Mouse (Mus musculus): ENCODE results near the gene Cald1. TPM values are rescaled to one million over a fixed set of nuclear protein-coding genes. Genes with fewer than 3 reads are reported as not detected.

Gene Cald1
- polyA plus RNA-seq, 1 experiment = 5.0 TPM

- H3K4me1 ChIP-seq (ENCODE audit: control insufficient read depth, insufficient read depth, low read length) = no peaks in the 10 kb centered on the region
- no peak overlapping the region for H3K27ac ChIP-seq (ENCODE audit: control insufficient read depth, insufficient read depth, low read depth, low read length)
- TF ChIP-seq CTCF (IDR thresholded peaks at IDR 0.05; ENCODE audit: control insufficient read depth, insufficient read depth, insufficient replicate concordance, low read depth, low read length) (no peak), POLR2A (IDR thresholded peaks at IDR 0.05; ENCODE audit: control insufficient read depth, low read depth, low read length) (no peak)
- no peaks in the 10 kb centered on the region for H3K27me3 ChIP-seq (ENCODE audit: control insufficient read depth, insufficient read depth, low read length)
- H3K4me3 ChIP-seq (ENCODE audit: control insufficient read depth, low read depth, low read length) = no peak overlapping the region
- H3K36me3 ChIP-seq (ENCODE audit: control insufficient read depth, insufficient read depth, low read length) = no peaks in the 10 kb centered on the region
These were observed 29.8 kb downstream of the Cald1 start for GRCm38 (mm10) chr6:34628131-34628530.

GRCm38 (mm10) chr6:34633776-34634175 lies 35.5 kb downstream of the Cald1 start:
- no peak overlapping the region for H3K27ac ChIP-seq (ENCODE audit: control insufficient read depth, insufficient read depth, low read depth, low read length)
- H3K4me3 ChIP-seq (ENCODE audit: control insufficient read depth, low read depth, low read length) = no peak overlapping the region
- H3K36me3 ChIP-seq (ENCODE audit: control insufficient read depth, insufficient read depth, low read length) = no peaks in the 10 kb centered on the region
- no peaks in the 10 kb centered on the region for H3K27me3 ChIP-seq (ENCODE audit: control insufficient read depth, insufficient read depth, low read length)
- no peaks in the 10 kb centered on the region for H3K4me1 ChIP-seq (ENCODE audit: control insufficient read depth, insufficient read depth, low read length)
- no peak for TF ChIP-seq POLR2A (IDR thresholded peaks at IDR 0.05; ENCODE audit: control insufficient read depth, low read depth, low read length)
- TF ChIP-seq CTCF (IDR thresholded peaks at IDR 0.05; ENCODE audit: control insufficient read depth, insufficient read depth, insufficient replicate concordance, low read depth, low read length) = no peak

GRCm38 (mm10) chr6:34637588-34638438 lies 39.5 kb downstream of the Cald1 start:
- Histone ChIP-seq H3K4me1 (ENCODE audit: control insufficient read depth, insufficient read depth, low read length) (no peaks in the 10 kb centered on the region), H3K4me3 (ENCODE audit: control insufficient read depth, low read depth, low read length) (no peak overlapping the region), H3K36me3 (ENCODE audit: control insufficient read depth, insufficient read depth, low read length) (no peaks in the 10 kb centered on the region), H3K27ac (ENCODE audit: control insufficient read depth, insufficient read depth, low read depth, low read length) (no peak overlapping the region), H3K27me3 (ENCODE audit: control insufficient read depth, insufficient read depth, low read length) (no peaks in the 10 kb centered on the region)
- no peak for TF ChIP-seq CTCF (IDR thresholded peaks at IDR 0.05; ENCODE audit: control insufficient read depth, insufficient read depth, insufficient replicate concordance, low read depth, low read length)
- no peak for TF ChIP-seq POLR2A (IDR thresholded peaks at IDR 0.05; ENCODE audit: control insufficient read depth, low read depth, low read length)

GRCm38 (mm10) chr6:34638667-34639066 lies 40.4 kb downstream of the Cald1 start:
- no peak for TF ChIP-seq POLR2A (IDR thresholded peaks at IDR 0.05; ENCODE audit: control insufficient read depth, low read depth, low read length)
- no peak for TF ChIP-seq CTCF (IDR thresholded peaks at IDR 0.05; ENCODE audit: control insufficient read depth, insufficient read depth, insufficient replicate concordance, low read depth, low read length)
- no peak overlapping the region for H3K27ac ChIP-seq (ENCODE audit: control insufficient read depth, insufficient read depth, low read depth, low read length)
- no peak overlapping the region for H3K4me3 ChIP-seq (ENCODE audit: control insufficient read depth, low read depth, low read length)
- no peaks in the 10 kb centered on the region for H3K27me3 ChIP-seq (ENCODE audit: control insufficient read depth, insufficient read depth, low read length)
- no peaks in the 10 kb centered on the region for H3K36me3 ChIP-seq (ENCODE audit: control insufficient read depth, insufficient read depth, low read length)
- H3K4me1 ChIP-seq (ENCODE audit: control insufficient read depth, insufficient read depth, low read length) = no peaks in the 10 kb centered on the region

GRCm38 (mm10) chr6:34640226-34640625 lies 41.9 kb downstream of the Cald1 start:
- H3K4me1 ChIP-seq (ENCODE audit: control insufficient read depth, insufficient read depth, low read length) = no peaks in the 10 kb centered on the region
- H3K27ac ChIP-seq (ENCODE audit: control insufficient read depth, insufficient read depth, low read depth, low read length) = no peak overlapping the region
- TF ChIP-seq CTCF (IDR thresholded peaks at IDR 0.05; ENCODE audit: control insufficient read depth, insufficient read depth, insufficient replicate concordance, low read depth, low read length) = no peak
- TF ChIP-seq POLR2A (IDR thresholded peaks at IDR 0.05; ENCODE audit: control insufficient read depth, low read depth, low read length) = no peak

GRCm38 (mm10) chr6:34641081-34641480 lies 42.8 kb downstream of the Cald1 start:
- Histone ChIP-seq H3K4me1 (ENCODE audit: control insufficient read depth, insufficient read depth, low read length) (no peaks in the 10 kb centered on the region), H3K27me3 (ENCODE audit: control insufficient read depth, insufficient read depth, low read length) (no peaks in the 10 kb centered on the region), H3K27ac (ENCODE audit: control insufficient read depth, insufficient read depth, low read depth, low read length) (no peak overlapping the region), H3K36me3 (ENCODE audit: control insufficient read depth, insufficient read depth, low read length) (no peaks in the 10 kb centered on the region), H3K4me3 (ENCODE audit: control insufficient read depth, low read depth, low read length) (no peak overlapping the region)
- TF ChIP-seq CTCF (IDR thresholded peaks at IDR 0.05; ENCODE audit: control insufficient read depth, insufficient read depth, insufficient replicate concordance, low read depth, low read length) = no peak

More at GRCm38 (mm10) chr6:34640226-34640625, 41.9 kb downstream of the Cald1 start:
- no peaks in the 10 kb centered on the region for H3K27me3 ChIP-seq (ENCODE audit: control insufficient read depth, insufficient read depth, low read length)
- no peak overlapping the region for H3K4me3 ChIP-seq (ENCODE audit: control insufficient read depth, low read depth, low read length)
- no peaks in the 10 kb centered on the region for H3K36me3 ChIP-seq (ENCODE audit: control insufficient read depth, insufficient read depth, low read length)

GRCm38 (mm10) chr6:34642075-34642547 lies 43.8 kb downstream of the Cald1 start:
- Histone ChIP-seq H3K36me3 (ENCODE audit: control insufficient read depth, insufficient read depth, low read length) (no peaks in the 10 kb centered on the region), H3K27me3 (ENCODE audit: control insufficient read depth, insufficient read depth, low read length) (no peaks in the 10 kb centered on the region), H3K4me3 (ENCODE audit: control insufficient read depth, low read depth, low read length) (no peak overlapping the region), H3K27ac (ENCODE audit: control insufficient read depth, insufficient read depth, low read depth, low read length) (no peak overlapping the region; the same call in 1 of the 2 replicates), H3K4me1 (ENCODE audit: control insufficient read depth, insufficient read depth, low read length) (no peaks in the 10 kb centered on the region)
- TF ChIP-seq CTCF (IDR thresholded peaks at IDR 0.05; ENCODE audit: control insufficient read depth, insufficient read depth, insufficient replicate concordance, low read depth, low read length) = no peak
